Mouse (Mus musculus) erythroblast, embryonic 14.5 days (primary cell): ENCODE results near the gene Tpx2.

Experiments
- GATA1 ChIP-seq: IDR thresholded peaks from 2 replicates; pipeline ENCODE4 v1.6.1; 2012; ENCODE audit warnings: low read length, inconsistent platforms, mixed read lengths
- TAL1 ChIP-seq: IDR thresholded peaks from 3 replicates; pipeline ENCODE4 v1.6.1; 2012; ENCODE audit warnings: low read length, inconsistent platforms, mixed read lengths

- TF ChIP-seq GATA1 (no peak), TAL1 (no peak)
These were observed 702 bp downstream of the Tpx2 start for GRCm38 (mm10) chr2:152848466-152848865.
